Mouse (Mus musculus): ENCODE data around the gene Cirbp.

- TF ChIP-seq POLR2A (IDR thresholded peaks at IDR 0.05; ENCODE audit: low read depth, low read length) (no peak), CTCF (IDR thresholded peaks at IDR 0.05; ENCODE audit: borderline replicate concordance, insufficient read depth, low read length) (no peak)
Measured at GRCm38 (mm10) chr10:80186649-80187048, 20.9 kb downstream of the Cirbp start.
